Mouse (Mus musculus): ENCODE results near the gene Tmem252. TPM values are rescaled to one million over a fixed set of nuclear protein-coding genes. Genes with fewer than 3 reads are reported as not detected.

Tmem252 gene
- polyA plus RNA-seq (2015; fragmentation: Nextera tagmentation; extraction: Ambion mirVana), result 2.1 and 2.4 TPM in 2 replicates

GRCm38 (mm10) chr19:24673762-24674161 is at the start of gene Tmem252:
Tmem252 (plus strand) TSS chr19:24674008.
- H3K27me3 ChIP-seq (replicated peaks; ENCODE audit: control insufficient read depth, insufficient read depth, low read length), result no peaks in the 10 kb centered on the region
- H3K9me3 ChIP-seq (ENCODE audit: control insufficient read depth, low read length), result no peaks in the 10 kb centered on the region
- H3K27ac ChIP-seq (ENCODE audit: low read depth, low read length), result peak within 1 kb of the TSS; percentile 12; the same call in 1 of the 2 replicates
- ATAC-seq, result no peak
- H3K4me2 ChIP-seq (ENCODE audit: low read length), result no peak within 1 kb of the TSS
- H3K4me1 ChIP-seq (ENCODE audit: control insufficient read depth, insufficient read depth, low read depth, low read length), result no peaks in the 10 kb centered on the region
- 59% methylated on average over 4 of the region's 4 CpGs for WGBS
- H3K9ac ChIP-seq (ENCODE audit: low read depth, low read length), result no peak within 1 kb of the TSS
- H3K4me3 ChIP-seq (ENCODE audit: low read length), result no peak within 1 kb of the TSS
- no peaks in the 10 kb centered on the region for H3K36me3 ChIP-seq (ENCODE audit: control insufficient read depth, insufficient read depth, low read length)

DNA sequence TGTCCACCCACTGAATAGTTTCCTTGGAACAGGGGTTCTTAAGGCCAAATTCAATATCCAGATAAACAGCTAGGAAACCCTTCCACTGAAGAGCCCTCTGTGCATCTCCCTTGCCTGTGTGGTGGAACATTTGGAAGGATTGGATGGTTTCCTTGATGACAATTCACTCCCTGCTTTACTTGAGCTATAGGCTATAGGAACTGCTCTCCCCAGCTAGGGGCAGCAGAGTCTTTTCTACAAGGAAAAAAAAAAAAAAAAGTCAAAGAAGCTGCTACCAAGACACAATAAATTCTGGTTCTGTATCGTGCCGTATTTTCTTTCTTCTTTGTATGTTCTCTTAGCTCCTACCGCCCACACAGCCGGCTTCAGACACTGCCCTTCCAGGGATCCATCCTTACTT is 45.8 kb upstream of the Tmem252 start:
- whole genome bisulfite sequencing, result 80% methylated on average over 4 of the region's 4 CpGs
- Histone ChIP-seq H3K27ac (ENCODE audit: low read depth, low read length) (no peak overlapping the region), H3K4me3 (ENCODE audit: low read length) (no peak overlapping the region), H3K9me3 (ENCODE audit: control insufficient read depth, low read length) (no peaks in the 10 kb centered on the region), H3K36me3 (ENCODE audit: control insufficient read depth, insufficient read depth, low read length) (no peaks in the 10 kb centered on the region), H3K27me3 (replicated peaks; ENCODE audit: control insufficient read depth, insufficient read depth, low read length) (no peaks in the 10 kb centered on the region), H3K9ac (ENCODE audit: low read depth, low read length) (no peak overlapping the region), H3K4me2 (ENCODE audit: low read length) (no peak overlapping the region), H3K4me1 (ENCODE audit: control insufficient read depth, insufficient read depth, low read depth, low read length) (no peaks in the 10 kb centered on the region)
- ATAC-seq, result no peak

- no peak overlapping the region for H3K9ac ChIP-seq (ENCODE audit: low read depth, low read length)
- H3K4me2 ChIP-seq (ENCODE audit: low read length), result no peak overlapping the region
- no peaks in the 10 kb centered on the region for H3K4me1 ChIP-seq (ENCODE audit: control insufficient read depth, insufficient read depth, low read depth, low read length)
- no peak overlapping the region for H3K27ac ChIP-seq (ENCODE audit: low read depth, low read length)
- 85% methylated on average over 3 of the region's 3 CpGs for WGBS
- ATAC-seq, result no peak
- no peak overlapping the region for H3K4me3 ChIP-seq (ENCODE audit: low read length)
- H3K27me3 ChIP-seq (replicated peaks; ENCODE audit: control insufficient read depth, insufficient read depth, low read length), result no peaks in the 10 kb centered on the region
- no peaks in the 10 kb centered on the region for H3K9me3 ChIP-seq (ENCODE audit: control insufficient read depth, low read length)
- H3K36me3 ChIP-seq (ENCODE audit: control insufficient read depth, insufficient read depth, low read length), result no peaks in the 10 kb centered on the region
These were observed 40.8 kb upstream of the Tmem252 start for GRCm38 (mm10) chr19:24633008-24633407.

DNA sequence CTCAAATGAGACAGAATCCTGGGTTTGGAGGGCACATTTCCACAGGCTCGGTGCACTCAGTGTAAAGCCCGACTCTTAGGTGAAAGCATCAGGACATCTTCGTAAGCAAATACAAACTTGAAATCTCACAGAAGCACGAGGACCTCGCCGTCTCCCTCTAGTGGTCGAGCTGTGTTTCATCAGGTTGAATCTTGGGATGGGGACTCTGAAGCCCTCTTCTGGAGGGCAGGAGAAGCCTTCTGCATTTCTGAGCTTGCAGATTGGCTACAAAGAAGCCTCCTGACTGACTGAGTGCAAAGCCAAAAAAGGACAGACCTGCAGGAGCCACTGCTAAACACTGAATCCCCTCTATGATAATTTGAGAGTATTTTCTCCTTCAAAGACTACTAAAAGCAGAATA is 39.2 kb upstream of the Tmem252 start:
- no peak overlapping the region for H3K9ac ChIP-seq (ENCODE audit: low read depth, low read length)
- WGBS, result 7% methylated on average over 7 of the region's 7 CpGs
- no peak overlapping the region for H3K27ac ChIP-seq (ENCODE audit: low read depth, low read length)
- no peaks in the 10 kb centered on the region for H3K4me1 ChIP-seq (ENCODE audit: control insufficient read depth, insufficient read depth, low read depth, low read length)
- no peak for ATAC-seq
- H3K27me3 ChIP-seq (replicated peaks; ENCODE audit: control insufficient read depth, insufficient read depth, low read length), result no peaks in the 10 kb centered on the region
- no peaks in the 10 kb centered on the region for H3K36me3 ChIP-seq (ENCODE audit: control insufficient read depth, insufficient read depth, low read length)
- no peak overlapping the region for H3K4me3 ChIP-seq (ENCODE audit: low read length)
- no peaks in the 10 kb centered on the region for H3K9me3 ChIP-seq (ENCODE audit: control insufficient read depth, low read length)
- H3K4me2 ChIP-seq (ENCODE audit: low read length), result no peak overlapping the region

DNA sequence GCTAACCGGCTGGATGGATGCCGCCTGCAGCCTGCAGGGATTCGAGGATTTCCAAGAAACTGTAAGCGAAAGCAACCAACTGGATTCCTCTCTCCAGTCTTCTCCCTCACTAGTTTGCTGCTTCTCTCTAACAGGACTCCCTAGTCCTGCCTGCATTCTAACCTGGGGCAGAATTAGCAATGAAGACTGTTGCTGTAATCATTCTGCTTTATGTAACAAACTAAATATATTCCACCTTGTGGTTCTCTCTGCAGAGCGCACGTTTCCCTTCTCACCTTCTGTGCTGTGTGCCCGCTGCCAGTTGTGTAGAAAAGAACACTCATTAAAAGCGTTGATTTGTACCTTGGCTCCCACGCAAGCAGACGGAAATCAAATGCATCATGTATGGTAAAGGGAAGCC is 37.2 kb upstream of the Tmem252 start:
- 90% methylated on average over 10 of the region's 10 CpGs for WGBS
- Histone ChIP-seq H3K9ac (ENCODE audit: low read depth, low read length) (no peak overlapping the region), H3K27me3 (replicated peaks; ENCODE audit: control insufficient read depth, insufficient read depth, low read length) (no peaks in the 10 kb centered on the region), H3K9me3 (ENCODE audit: control insufficient read depth, low read length) (no peaks in the 10 kb centered on the region), H3K4me1 (ENCODE audit: control insufficient read depth, insufficient read depth, low read depth, low read length) (no peaks in the 10 kb centered on the region), H3K27ac (ENCODE audit: low read depth, low read length) (no peak overlapping the region), H3K4me3 (ENCODE audit: low read length) (no peak overlapping the region), H3K4me2 (ENCODE audit: low read length) (no peak overlapping the region), H3K36me3 (ENCODE audit: control insufficient read depth, insufficient read depth, low read length) (no peaks in the 10 kb centered on the region)
- no peak for ATAC-seq

DNA sequence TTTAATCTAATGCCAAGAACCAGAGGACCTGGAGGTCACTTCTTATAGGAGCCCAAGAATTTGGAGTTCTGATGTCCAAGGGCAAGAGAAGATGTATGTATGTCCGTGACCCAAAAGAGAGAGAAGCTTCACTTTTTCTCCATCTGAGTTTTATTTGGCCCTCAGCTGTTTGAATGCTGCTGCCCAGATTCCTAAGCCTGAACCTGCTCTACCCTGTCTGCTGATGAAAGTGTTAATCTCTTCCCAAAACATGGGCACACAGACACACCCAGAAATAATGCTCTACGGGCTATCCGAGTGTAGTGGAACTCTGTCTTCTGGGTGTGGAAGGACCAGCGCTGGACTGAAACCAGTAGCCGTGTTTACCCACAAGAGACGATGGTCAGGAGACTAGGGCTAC is 35.8 kb upstream of the Tmem252 start:
- Histone ChIP-seq H3K4me2 (ENCODE audit: low read length) (no peak overlapping the region), H3K4me3 (ENCODE audit: low read length) (no peak overlapping the region), H3K27ac (ENCODE audit: low read depth, low read length) (no peak overlapping the region), H3K9me3 (ENCODE audit: control insufficient read depth, low read length) (no peaks in the 10 kb centered on the region), H3K4me1 (ENCODE audit: control insufficient read depth, insufficient read depth, low read depth, low read length) (no peaks in the 10 kb centered on the region), H3K27me3 (replicated peaks; ENCODE audit: control insufficient read depth, insufficient read depth, low read length) (no peaks in the 10 kb centered on the region), H3K36me3 (ENCODE audit: control insufficient read depth, insufficient read depth, low read length) (no peaks in the 10 kb centered on the region), H3K9ac (ENCODE audit: low read depth, low read length) (no peak overlapping the region)
- 94% methylated on average over 6 of the region's 6 CpGs for WGBS
- ATAC-seq, result no peak

- Histone ChIP-seq H3K27ac (ENCODE audit: low read depth, low read length) (no peak overlapping the region), H3K36me3 (ENCODE audit: control insufficient read depth, insufficient read depth, low read length) (no peaks in the 10 kb centered on the region), H3K9me3 (ENCODE audit: control insufficient read depth, low read length) (no peaks in the 10 kb centered on the region), H3K4me2 (ENCODE audit: low read length) (no peak overlapping the region), H3K4me3 (ENCODE audit: low read length) (no peak overlapping the region), H3K27me3 (replicated peaks; ENCODE audit: control insufficient read depth, insufficient read depth, low read length) (no peaks in the 10 kb centered on the region), H3K4me1 (ENCODE audit: control insufficient read depth, insufficient read depth, low read depth, low read length) (no peaks in the 10 kb centered on the region), H3K9ac (ENCODE audit: low read depth, low read length) (no peak overlapping the region)
- no peak for ATAC-seq
- WGBS, result 91% methylated on average over 6 of the region's 6 CpGs
These were observed 32.8 kb upstream of the Tmem252 start for GRCm38 (mm10) chr19:24640982-24641381.

- Histone ChIP-seq H3K4me3 (ENCODE audit: low read length) (no peak overlapping the region), H3K9ac (ENCODE audit: low read depth, low read length) (no peak overlapping the region), H3K4me2 (ENCODE audit: low read length) (no peak overlapping the region), H3K27ac (ENCODE audit: low read depth, low read length) (no peak overlapping the region), H3K9me3 (ENCODE audit: control insufficient read depth, low read length) (no peaks in the 10 kb centered on the region), H3K27me3 (replicated peaks; ENCODE audit: control insufficient read depth, insufficient read depth, low read length) (no peaks in the 10 kb centered on the region), H3K4me1 (ENCODE audit: control insufficient read depth, insufficient read depth, low read depth, low read length) (no peaks in the 10 kb centered on the region), H3K36me3 (ENCODE audit: control insufficient read depth, insufficient read depth, low read length) (no peaks in the 10 kb centered on the region)
- ATAC-seq, result no peak
- 71% methylated on average over 10 of the region's 10 CpGs for WGBS
These were observed 28.8 kb upstream of the Tmem252 start for GRCm38 (mm10) chr19:24644971-24645370.

DNA sequence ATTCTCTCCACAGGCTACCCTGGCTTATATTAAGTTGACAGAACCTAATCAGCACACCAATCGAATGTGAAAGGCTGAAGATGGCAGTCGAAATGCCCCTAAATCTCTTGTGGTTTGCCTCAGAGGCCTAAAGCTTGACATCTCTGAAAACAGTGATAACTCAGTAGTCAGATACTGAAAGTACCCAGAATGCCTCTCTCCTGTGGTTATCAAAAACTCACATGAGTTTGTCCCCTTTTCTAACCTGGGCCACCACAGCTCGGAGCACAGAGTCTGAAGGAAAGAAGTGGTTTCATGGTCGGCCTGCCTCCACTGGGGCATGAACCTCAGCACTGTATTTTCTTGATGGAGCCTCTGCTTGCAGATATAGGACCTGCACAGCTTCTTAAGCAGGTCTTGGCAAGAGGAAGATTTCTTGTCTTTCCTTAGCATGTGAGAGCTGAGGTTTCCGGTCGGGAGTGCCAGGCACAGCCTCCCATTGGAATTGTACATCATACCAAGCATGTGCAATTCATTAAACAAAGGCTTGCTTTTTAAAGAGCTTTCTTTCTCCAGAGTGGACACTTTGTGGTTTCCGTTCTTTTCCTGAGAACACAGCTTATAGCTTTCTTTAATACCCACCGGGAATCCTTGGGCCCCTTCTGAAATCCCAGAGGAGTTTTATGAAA is 27.5 kb upstream of the Tmem252 start:
- Histone ChIP-seq H3K27me3 (replicated peaks; ENCODE audit: control insufficient read depth, insufficient read depth, low read length) (no peaks in the 10 kb centered on the region), H3K4me2 (ENCODE audit: low read length) (no peak overlapping the region), H3K4me3 (ENCODE audit: low read length) (no peak overlapping the region), H3K27ac (ENCODE audit: low read depth, low read length) (no peak overlapping the region), H3K9me3 (ENCODE audit: control insufficient read depth, low read length) (no peaks in the 10 kb centered on the region), H3K4me1 (ENCODE audit: control insufficient read depth, insufficient read depth, low read depth, low read length) (no peaks in the 10 kb centered on the region), H3K36me3 (ENCODE audit: control insufficient read depth, insufficient read depth, low read length) (no peaks in the 10 kb centered on the region), H3K9ac (ENCODE audit: low read depth, low read length) (no peak overlapping the region)
- 78% methylated on average over 8 of the region's 8 CpGs for WGBS
- no peak for ATAC-seq

All from hindbrain, embryonic 16.5 days (tissue).